Mouse (Mus musculus): ENCODE measurements at regions not wholly inside any gene's neighbourhood (a gene's known extent, or its start where the extent isn't known, plus 50 kb on each side); places are given as distances from the start of the nearest gene placed in this dataset.

GRCm38 (mm10) chrX:111052943-111053342, 57.3 kb upstream of the Cylc1 start:
- intact Hi-C loops (cut with DNase I): loop anchor here (10.0 kb wide), 1 partner anchor 1318 kb away; no protein-coding TSS in a partner anchor
- no peak for DNase-seq
